Mouse (Mus musculus): ENCODE results near the gene Supt6. TPM values are rescaled to one million over a fixed set of nuclear protein-coding genes. Genes with fewer than 3 reads are reported as not detected.

Gene Supt6
- polyA plus RNA-seq, 1 experiment from 2014 or later, result 79.5 TPM

DNA sequence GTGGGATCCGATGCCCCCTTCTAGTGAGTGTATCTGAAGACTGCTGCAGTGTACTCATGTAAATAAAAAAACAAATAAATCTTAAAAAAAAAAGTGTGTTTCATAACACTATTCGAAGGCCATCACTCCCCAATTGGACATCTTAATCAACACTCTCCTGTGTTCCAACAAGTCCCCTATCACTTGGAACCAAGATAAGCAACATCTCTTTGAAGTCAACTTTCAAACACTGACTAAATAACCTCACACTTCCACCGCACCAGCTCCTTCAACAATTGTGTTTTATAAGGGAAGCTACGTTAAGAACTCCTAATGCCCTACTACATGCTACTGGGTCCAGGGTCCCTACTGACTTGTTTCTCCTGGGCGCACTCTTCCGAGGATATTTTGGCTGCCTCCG is 63.3 kb downstream of the Supt6 start:
- H3K27ac ChIP-seq, result peak overlapping the region; percentile 53; the same call in 1 of the 2 replicates
- H3K79me2 ChIP-seq (ENCODE audit: inconsistent target), result peaks cover 23% of the 10 kb centered on the region
- H3K36me3 ChIP-seq (ENCODE audit: inconsistent target), result peaks cover 11% of the 10 kb centered on the region; the same call in 1 of the 2 replicates
- peak overlapping the region; percentile 78 for H3K4me3 ChIP-seq (ENCODE audit: inconsistent target)
- 9% methylated on average over 6 of the region's 7 CpGs for WGBS (ENCODE audit: missing documents)

DNA sequence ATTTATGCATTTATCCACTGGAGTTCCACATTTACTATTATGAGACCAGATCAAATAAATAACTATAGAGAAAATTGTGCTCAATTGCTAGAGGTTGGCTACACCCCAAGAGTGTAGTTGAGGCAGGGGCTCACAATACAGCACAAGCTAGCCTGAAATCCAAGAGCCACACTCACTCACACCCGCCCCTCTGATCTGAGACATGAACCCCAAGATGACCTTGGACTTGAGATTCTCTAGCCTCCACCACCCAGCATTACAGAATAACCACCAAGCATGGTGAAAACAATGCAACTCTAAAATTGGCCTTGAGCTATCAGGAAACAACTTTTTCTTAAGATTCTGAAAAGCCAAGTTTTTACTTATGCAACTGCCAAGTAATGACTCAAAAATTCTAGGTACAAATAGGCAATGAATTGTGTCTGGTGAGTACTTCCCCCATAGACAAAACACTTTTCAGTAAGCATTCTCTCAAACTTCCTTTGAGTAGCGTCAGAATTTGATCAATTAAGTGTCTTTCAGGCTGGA is 63.9 kb downstream of the Supt6 start:
- H3K36me3 ChIP-seq (ENCODE audit: inconsistent target), result peaks cover 11% of the 10 kb centered on the region; the same call in 1 of the 2 replicates
- WGBS (ENCODE audit: missing documents), result 67% methylated on average over 2 of the region's 2 CpGs
- H3K27ac ChIP-seq, result 0 out of 2 replicates have a peak overlapping the region, but pooled peaks have one; percentile 53
- H3K79me2 ChIP-seq (ENCODE audit: inconsistent target), result peaks cover 23% of the 10 kb centered on the region
- H3K4me3 ChIP-seq (ENCODE audit: inconsistent target), result peak overlapping the region; percentile 78

DNA sequence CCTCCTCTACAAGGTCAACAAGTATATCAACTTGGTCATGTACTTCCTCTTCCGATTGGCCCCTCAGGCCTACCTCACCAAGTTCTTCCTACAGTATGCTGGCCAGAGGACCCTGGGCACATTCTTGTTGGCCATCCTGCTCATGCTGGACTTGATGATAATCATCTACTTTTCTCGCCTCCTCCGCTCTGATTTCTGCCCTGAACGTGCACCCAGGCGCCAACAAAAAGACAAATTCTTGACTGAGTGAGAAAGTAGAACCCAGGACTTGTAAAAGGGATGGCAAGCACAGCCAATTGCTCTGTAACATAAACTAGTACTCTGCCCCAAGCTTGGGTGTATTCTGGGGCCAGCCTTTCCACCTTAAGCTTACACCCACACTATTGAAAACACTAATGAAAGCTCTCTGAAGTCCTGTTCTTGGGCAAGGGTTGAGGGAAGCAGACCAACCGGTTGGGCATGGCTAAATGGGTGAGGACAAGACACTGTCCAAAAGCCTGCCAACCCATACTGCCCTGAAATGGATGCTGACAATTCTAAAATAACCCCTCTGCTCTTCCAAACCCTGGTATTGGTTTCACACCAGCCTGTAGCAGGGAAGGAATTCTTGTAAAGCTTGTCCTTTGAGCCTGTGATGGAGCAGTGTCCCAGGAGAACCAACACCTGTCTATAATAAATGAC is 65.6 kb downstream of the Supt6 start:
- peaks cover 23% of the 10 kb centered on the region for H3K79me2 ChIP-seq (ENCODE audit: inconsistent target)
- WGBS (ENCODE audit: missing documents), result 82% methylated on average over 6 of the region's 6 CpGs
- no peak overlapping the region for H3K27ac ChIP-seq
- H3K36me3 ChIP-seq (ENCODE audit: inconsistent target), result peaks cover 11% of the 10 kb centered on the region; the same call in 1 of the 2 replicates
- no peak overlapping the region for H3K4me3 ChIP-seq (ENCODE audit: inconsistent target)

DNA sequence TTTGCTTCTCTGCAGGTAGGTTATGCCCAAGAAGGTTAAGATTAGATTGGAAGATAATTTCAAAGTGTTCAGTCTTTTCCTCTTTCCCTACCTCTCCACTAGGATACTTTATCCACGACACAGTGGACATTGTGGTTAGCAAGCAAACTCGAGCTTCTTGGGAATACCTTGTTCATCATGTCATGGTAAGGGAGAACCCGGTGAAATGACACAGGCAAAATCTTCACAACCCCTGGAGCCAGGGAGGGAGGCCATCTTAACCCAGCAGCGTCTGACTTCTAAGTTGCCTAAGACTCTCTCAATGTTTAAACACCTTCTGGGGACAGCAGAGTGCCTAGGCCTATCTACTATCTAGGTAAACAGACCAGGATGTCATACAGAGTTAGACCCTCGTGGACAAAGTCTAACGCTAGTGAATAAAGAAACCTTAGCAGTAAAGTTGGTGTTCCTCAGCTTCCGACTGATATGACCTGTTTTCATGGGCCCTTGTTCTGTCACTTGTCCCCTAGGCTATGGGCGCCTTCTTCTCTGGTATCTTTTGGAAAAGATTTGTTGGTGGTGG is 66.3 kb downstream of the Supt6 start:
- Histone ChIP-seq H3K36me3 (ENCODE audit: inconsistent target) (peaks cover 11% of the 10 kb centered on the region; the same call in 1 of the 2 replicates), H3K79me2 (ENCODE audit: inconsistent target) (peaks cover 23% of the 10 kb centered on the region), H3K4me3 (ENCODE audit: inconsistent target) (0 out of 2 replicates have a peak overlapping the region, but pooled peaks have one; percentile 12), H3K27ac (no peak overlapping the region)
- WGBS (ENCODE audit: missing documents), result 64% methylated on average over 8 of the region's 8 CpGs

DNA sequence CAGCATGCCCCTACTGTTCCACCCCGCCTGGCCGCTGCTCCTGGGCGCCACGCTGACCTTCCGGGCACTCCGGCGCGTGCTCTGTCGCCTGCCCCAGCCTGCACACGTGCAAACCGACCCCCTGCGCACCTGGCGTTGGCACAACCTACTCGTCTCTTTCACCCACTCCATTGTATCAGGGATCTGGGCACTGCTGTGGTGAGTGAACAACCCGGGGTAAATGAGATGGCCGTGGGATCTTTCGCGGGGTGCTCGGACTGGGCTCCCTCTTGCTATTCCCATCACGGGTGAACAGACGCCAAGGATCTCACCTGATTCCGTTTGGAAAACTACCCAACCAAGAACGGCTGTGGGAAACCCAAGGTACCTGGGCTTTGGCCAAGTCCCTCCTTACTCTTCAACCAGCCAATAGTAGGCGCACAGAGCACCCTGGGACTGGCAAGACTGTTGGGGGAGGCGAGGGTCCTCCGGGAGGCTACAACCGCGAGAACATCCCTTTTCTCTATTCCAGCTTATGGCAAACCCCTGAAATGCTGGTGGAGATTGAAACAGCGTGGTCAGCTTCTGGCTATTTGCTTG is 66.8 kb downstream of the Supt6 start:
- H3K27ac ChIP-seq, result no peak overlapping the region
- H3K79me2 ChIP-seq (ENCODE audit: inconsistent target), result peaks cover 23% of the 10 kb centered on the region
- 7% methylated on average over 29 of the region's 29 CpGs for WGBS (ENCODE audit: missing documents)

DNA sequence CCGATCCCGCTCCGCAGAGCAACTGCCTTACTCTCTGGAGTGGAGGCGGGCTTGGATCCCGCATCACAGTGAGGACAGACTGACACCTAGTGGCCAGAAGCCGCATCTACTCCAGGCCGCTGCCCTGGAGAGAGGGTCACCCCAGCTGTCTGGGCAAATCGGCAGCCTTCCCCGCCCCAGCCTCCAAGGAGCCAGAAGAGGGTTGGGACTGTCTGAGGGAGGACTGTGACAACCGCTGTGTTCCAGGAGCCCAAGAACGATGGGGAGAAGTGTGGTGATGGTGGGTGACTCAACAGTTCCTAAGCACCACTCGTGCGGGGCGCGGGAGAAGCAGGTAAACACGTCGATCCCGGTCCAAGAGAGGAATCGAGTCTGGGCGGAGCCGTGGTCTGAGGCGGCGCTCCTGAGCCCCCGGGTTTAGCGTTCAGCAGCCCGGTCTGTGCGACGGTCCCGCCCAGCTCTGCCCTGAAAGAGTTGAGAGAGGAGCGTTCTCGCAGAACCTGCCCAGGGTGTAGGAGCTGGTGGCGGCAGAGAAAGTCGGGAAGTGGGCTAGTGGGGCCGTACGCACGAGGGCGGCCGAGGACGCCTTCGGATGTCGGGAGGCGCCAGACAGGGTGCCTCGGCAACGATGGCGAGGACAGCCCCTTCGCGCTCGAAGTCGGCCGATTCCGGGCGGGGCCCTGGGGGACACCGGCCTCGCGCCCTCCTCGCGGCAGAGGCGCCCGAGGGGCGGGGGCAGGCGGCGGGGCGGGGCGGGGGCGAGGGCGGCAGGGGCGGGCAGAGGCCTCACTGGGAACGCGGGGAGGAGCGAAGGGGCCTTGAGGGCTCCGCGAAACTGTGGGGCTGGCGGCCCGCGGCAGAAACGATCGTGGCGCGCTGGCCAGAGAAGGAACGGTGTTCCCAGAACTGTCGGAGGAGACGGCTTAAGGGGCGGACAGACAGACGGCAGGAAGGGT is 67.6 kb downstream of the Supt6 start:
- WGBS (ENCODE audit: missing documents), result under 1% methylated on average over 82 of the region's 84 CpGs
- H3K79me2 ChIP-seq (ENCODE audit: inconsistent target), result peaks cover 22% of the 10 kb centered on the region
- peaks cover 11% of the 10 kb centered on the region; the same call in 1 of the 2 replicates for H3K36me3 ChIP-seq (ENCODE audit: inconsistent target)
- H3K27ac ChIP-seq, result peak overlapping the region; percentile 54
- H3K4me3 ChIP-seq (ENCODE audit: inconsistent target), result peak overlapping the region; percentile 69

More for the DNA sequence above, 66.8 kb downstream of the Supt6 start:
- H3K4me3 ChIP-seq (ENCODE audit: inconsistent target), result peak overlapping the region; percentile 12; the same call in 1 of the 2 replicates
- peaks cover 11% of the 10 kb centered on the region; the same call in 1 of the 2 replicates for H3K36me3 ChIP-seq (ENCODE audit: inconsistent target)

DNA sequence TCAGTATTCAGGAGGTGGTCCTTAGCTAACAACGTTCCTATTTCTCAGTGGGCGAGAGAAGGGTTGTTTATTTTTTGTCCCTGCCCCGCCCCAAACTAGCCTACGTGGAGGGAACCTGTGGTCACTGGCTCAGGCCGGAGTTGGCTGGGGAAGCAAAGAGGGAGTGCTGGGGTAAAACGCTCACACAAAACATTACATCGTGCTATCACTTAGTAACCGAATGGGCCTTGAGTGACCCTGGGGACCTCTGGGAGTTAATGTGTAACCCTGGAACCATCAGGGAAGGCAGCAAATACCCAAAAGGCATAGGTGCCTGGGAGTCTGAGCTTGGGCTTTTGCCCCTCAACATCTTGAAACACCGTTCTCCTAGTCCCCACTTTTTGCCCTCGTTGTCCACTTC is 68.3 kb downstream of the Supt6 start:
- Histone ChIP-seq H3K36me3 (ENCODE audit: inconsistent target) (peaks cover 11% of the 10 kb centered on the region; the same call in 1 of the 2 replicates), H3K79me2 (ENCODE audit: inconsistent target) (peaks cover 14% of the 10 kb centered on the region), H3K27ac (peak overlapping the region; percentile 54; the same call in 1 of the 2 replicates), H3K4me3 (ENCODE audit: inconsistent target) (peak overlapping the region; percentile 69)
- 0% methylated on average over 9 of the region's 10 CpGs for WGBS (ENCODE audit: missing documents)

DNA sequence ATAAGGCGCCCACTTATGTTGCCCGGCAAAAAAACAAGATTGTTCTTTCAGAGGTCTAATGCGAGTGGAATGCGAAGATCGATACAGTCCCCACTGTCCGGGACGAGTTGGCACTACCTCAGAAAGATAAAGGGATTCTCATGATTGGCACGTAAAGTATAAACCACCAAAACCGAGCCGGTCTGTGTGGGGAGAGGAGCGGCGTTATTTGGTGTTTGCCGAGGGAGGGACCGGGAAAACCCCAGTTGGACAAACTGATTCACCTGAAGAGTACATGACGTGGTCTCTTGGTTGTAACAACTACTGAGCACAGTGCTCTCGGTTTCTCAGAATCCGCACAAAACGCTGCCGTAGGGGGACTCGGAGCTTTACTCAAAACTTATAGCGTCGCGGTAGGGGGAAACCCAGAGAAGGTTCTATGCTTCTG is 68.9 kb downstream of the Supt6 start:
- Histone ChIP-seq H3K79me2 (ENCODE audit: inconsistent target) (peaks cover 9% of the 10 kb centered on the region), H3K4me3 (ENCODE audit: inconsistent target) (peak overlapping the region; percentile 69), H3K36me3 (ENCODE audit: inconsistent target) (peaks cover 11% of the 10 kb centered on the region; the same call in 1 of the 2 replicates), H3K27ac (peak overlapping the region; percentile 77)
- under 1% methylated on average over 23 of the region's 23 CpGs for WGBS (ENCODE audit: missing documents)

DNA sequence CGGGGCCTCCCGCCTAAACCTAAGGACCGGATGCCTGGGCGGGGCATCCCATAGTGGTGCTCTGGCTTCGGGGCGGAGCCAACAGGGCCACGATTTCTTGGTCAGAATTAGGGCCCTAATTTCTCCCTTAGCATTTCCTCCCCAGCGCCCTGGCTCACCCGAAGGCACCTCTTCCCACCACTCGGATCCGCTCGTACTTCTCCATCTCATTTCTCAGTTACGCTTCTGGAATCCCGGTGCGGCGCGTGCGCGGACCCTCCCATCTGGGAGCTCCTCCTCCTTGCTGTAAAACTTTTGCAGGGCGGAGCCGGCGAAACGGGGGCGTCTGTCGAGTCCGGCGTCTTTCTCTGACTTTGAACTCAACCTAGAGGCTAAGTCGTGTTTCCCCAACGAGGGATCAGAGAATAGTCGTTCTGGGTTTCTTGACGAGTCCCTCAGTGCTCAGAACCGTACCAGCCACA is 69.4 kb downstream of the Supt6 start, which contains the start of the genes Nek8 and Tlcd1:
Gene Nek8, minus strand, starts transcription at position 274 of the 461 bp plus-strand sequence.
Gene Tlcd1, plus strand, starts transcription at position 310 of the 461 bp plus-strand sequence.
- Histone ChIP-seq H3K79me2 (ENCODE audit: inconsistent target) (peaks cover 4% of the 10 kb centered on the region), H3K36me3 (ENCODE audit: inconsistent target) (peaks cover 11% of the 10 kb centered on the region; the same call in 1 of the 2 replicates), H3K4me3 (ENCODE audit: inconsistent target) (peak within 1 kb of the TSS; percentile 69), H3K27ac (peak within 1 kb of the TSS; percentile 77)
- WGBS (ENCODE audit: missing documents), result 0% methylated on average over 32 of the region's 32 CpGs

DNA sequence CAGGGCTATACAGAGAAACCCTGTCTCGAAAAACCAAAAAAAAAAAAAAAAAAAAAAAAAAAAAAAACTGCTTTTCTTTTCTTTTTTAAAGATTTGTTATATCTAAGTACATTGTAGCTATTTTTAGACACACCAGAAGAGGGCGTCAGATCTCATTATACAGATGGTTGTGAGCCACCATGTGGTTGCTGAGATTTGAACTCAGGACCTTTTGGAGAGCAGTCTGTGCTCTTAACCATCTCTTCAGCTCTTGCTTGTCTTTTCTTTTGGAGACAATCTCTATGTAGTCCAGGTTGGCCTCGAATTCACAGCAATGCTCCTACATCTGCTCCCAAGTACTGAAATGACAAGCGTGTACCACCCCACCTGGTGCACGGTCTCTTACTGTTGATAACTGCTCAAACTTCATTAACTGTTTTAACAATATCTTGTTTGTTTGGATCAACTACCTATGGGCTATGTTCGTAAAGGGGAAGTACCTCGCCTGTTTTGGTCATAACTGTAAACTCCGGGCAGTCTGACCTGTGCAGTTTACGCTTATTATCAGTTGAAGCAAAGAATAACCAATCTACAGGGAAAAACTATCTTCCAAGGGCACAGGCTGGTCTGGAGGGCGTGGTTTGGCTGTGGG is 69.9 kb downstream of the Supt6 start:
- Histone ChIP-seq H3K79me2 (ENCODE audit: inconsistent target) (no peaks in the 10 kb centered on the region), H3K27ac (peak overlapping the region; percentile 77), H3K4me3 (ENCODE audit: inconsistent target) (peak overlapping the region; percentile 69), H3K36me3 (ENCODE audit: inconsistent target) (peaks cover 8% of the 10 kb centered on the region; the same call in 1 of the 2 replicates)
- WGBS (ENCODE audit: missing documents), result under 1% methylated on average over 9 of the region's 10 CpGs

DNA sequence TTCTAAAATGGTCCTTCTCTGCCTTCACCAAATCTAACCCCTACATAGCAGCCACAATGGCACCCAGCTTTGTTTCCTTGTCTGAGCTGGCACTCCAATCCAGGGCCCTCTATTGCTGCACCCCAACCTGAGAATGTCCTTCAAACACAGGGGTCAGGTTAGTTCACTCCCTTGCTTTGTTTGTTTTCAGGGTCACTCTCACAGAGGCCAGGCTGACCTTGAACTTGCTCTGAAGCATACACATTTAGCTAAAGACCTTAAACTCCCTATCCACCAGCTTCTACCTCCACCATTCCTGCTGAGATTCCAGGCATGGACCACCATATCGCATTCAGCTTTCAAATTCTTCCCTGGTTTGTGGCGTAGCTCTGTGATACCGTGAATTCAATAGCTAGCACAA is 71.3 kb downstream of the Supt6 start:
- Histone ChIP-seq H3K36me3 (ENCODE audit: inconsistent target) (no peaks in the 10 kb centered on the region), H3K79me2 (ENCODE audit: inconsistent target) (no peaks in the 10 kb centered on the region), H3K27ac (no peak overlapping the region), H3K4me3 (ENCODE audit: inconsistent target) (no peak overlapping the region)
- 97% methylated on average over 3 of the region's 3 CpGs for WGBS (ENCODE audit: missing documents)

DNA sequence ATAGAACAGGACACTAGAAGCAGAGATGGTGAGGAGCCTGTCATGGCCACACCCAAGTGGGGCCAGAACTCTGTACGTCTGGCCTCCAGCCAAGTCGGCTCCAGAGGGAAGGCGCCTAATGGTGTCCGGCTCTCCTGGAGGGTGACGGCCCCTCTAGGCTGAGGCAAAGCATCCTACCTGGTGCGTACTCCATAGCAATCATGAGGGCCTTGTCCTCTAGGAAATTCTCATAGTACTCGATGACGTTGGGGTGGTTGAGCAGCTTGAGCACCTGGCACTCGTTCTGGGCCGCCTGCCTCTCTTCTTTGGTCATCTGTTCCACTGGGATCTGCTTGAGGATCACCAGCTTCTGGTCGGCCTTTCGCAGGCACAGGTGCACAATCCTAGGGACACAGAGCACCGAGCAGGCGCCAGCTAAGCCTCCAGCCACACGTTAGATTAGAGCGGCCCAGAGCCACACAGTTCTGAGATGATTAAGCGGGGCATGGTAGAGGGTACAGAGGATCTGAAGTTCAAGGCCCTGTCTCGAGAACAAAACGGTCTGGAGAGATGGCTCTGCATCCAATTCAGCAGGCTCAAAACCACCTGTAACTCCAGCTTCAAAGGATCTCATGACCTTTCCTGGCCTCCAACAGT is 72.9 kb downstream of the Supt6 start:
- no peak overlapping the region for H3K27ac ChIP-seq
- no peaks in the 10 kb centered on the region for H3K36me3 ChIP-seq (ENCODE audit: inconsistent target)
- no peak overlapping the region for H3K4me3 ChIP-seq (ENCODE audit: inconsistent target)
- 94% methylated on average over 19 of the region's 19 CpGs for WGBS (ENCODE audit: missing documents)
- no peaks in the 10 kb centered on the region for H3K79me2 ChIP-seq (ENCODE audit: inconsistent target)
